In the genomic region with DNA sequence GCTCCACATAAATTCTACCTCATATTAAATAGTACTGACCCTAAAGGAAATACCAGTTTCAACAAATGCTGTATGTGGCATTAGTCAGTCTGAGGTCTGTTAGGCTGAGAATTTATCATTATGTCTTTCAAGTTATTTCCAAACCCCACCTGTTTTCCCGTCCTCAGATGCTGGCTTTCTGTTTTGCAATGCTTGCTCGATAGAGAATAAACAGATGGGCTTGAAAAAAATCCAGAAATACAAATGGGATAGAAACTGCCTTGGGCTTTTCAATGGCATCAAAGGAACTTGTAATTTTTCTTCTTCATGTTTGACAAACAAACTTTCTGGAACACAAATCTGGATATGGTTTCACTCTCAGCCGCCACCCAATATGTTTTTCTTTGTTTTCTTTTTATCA, we compare ENCODE assay signal across 17 mouse cellular contexts.
"Had no signal": no experiment of that assay in that cellular context is flagged by ENCODE, and none has a peak within 500 bp of the region (broad histone marks: within the 10 kb centered on the region; RNA-seq: fewer than 3 reads in every experiment).

No protein-coding gene starts in this region.

- H3K27ac ChIP-seq: kidney, postnatal 0 days; limb, embryonic 12.5 days; liver, embryonic 13.5 days; lung, embryonic 15.5 days; macrophage; stomach, embryonic 15.5 days had no signal

- H3K4me3 ChIP-seq: limb, embryonic 12.5 days; liver, embryonic 13.5 days; lung, embryonic 15.5 days; megakaryocyte, embryonic 14.5 days; stomach, embryonic 15.5 days had no signal

- H3K36me3 ChIP-seq: limb, embryonic 12.5 days; liver, embryonic 13.5 days; lung, embryonic 15.5 days; stomach, embryonic 15.5 days had no signal

- H3K4me2 ChIP-seq: limb, embryonic 12.5 days; liver, embryonic 13.5 days; lung, embryonic 15.5 days; midbrain, embryonic 11.5 days; stomach, embryonic 15.5 days had no signal

- H3K27me3 ChIP-seq: limb, embryonic 12.5 days; liver, embryonic 13.5 days; lung, embryonic 15.5 days; megakaryocyte, embryonic 14.5 days; stomach, embryonic 15.5 days had no signal

- H3K9me3 ChIP-seq: limb, embryonic 12.5 days; liver, embryonic 13.5 days; lung, embryonic 15.5 days; megakaryocyte, embryonic 14.5 days; stomach, embryonic 15.5 days had no signal

- DNase-seq: kidney, adult 11 months; kidney, adult 9 months; kidney, postnatal 4 days; liver; liver, embryonic 13.5 days; liver, postnatal 0 days; lung, postnatal 14 days; right cerebral cortex, postnatal 14 days; thymus, postnatal 36 days had no signal

- H3K9ac ChIP-seq: limb, embryonic 12.5 days; liver, embryonic 13.5 days; liver, postnatal 0 days; lung, embryonic 15.5 days; stomach, embryonic 15.5 days had no signal

- ATAC-seq: liver, postnatal 0 days; midbrain, embryonic 16.5 days had no signal

- H3K4me1 ChIP-seq: limb, embryonic 12.5 days; liver, embryonic 13.5 days; lung, embryonic 15.5 days; megakaryocyte, embryonic 14.5 days; stomach, embryonic 15.5 days had no signal
